Mouse (Mus musculus) left cerebral cortex, postnatal 36 days (tissue): ENCODE data around the gene Atp6v1g2. TPM values are rescaled to one million over a fixed set of nuclear protein-coding genes. Genes with fewer than 3 reads are reported as not detected.

ENCODE experiments used
- DNase-seq, 2 experiments: peaks; one replicate each; pipeline ENCODE4 v3.0.0; 2021 to 2022; ENCODE audit warnings: low spot score in 2 of 2, mixed read lengths in 1 of 2
- intact Hi-C: fragments of 180-260 bp; cut with DNase I; formaldehyde crosslinking; loops from one replicate; pipeline ENCODE4 v1.15.1; 2025
- total RNA-seq, 2 experiments: library from RNA; stranded (reverse); gene quantifications; 2 replicates each; pipeline ENCODE4 v1.2.3; 2021

The Atp6v1g2 gene
- total RNA-seq, 2 experiments from 2014 or later = 514 to 593 TPM

DNA sequence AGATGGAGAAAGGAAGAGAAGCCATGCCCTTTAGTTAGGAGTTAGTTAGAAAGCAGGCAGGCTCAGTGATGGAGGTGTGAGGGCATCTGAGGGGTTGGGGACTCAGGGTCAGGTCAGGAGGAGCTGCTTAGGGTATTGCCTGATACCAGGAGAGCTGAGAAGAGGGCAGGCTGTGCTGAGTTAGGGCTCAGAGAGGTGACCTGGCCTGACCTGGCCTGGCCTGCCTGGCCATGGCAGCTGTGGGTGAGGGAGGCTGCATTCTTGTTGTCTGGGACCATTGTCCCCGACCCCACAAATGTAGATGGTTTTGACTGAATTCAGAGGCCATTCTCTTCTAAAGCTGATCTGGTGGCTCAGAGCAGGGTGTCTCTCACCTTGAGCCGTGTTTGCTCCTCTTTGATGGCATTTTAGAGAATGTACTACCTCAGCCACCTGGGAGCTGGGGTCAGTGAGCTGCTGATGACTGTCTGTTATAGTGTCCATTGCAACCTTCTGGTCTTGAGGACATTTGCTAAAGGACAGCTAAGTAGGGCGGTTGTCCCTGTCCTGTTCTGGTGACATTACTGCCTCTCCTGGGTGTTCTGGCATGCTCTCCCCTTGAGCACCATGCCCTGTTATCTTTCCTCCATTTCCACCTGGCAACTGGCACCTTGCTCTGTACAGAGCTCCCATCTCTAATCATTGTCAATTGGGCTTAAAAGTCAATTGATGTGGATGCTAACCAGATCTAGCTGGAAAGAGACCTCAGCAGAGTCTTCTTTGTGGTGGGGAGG lies 17.1 kb downstream of the Atp6v1g2 start:
- no peak for DNase-seq

DNA sequence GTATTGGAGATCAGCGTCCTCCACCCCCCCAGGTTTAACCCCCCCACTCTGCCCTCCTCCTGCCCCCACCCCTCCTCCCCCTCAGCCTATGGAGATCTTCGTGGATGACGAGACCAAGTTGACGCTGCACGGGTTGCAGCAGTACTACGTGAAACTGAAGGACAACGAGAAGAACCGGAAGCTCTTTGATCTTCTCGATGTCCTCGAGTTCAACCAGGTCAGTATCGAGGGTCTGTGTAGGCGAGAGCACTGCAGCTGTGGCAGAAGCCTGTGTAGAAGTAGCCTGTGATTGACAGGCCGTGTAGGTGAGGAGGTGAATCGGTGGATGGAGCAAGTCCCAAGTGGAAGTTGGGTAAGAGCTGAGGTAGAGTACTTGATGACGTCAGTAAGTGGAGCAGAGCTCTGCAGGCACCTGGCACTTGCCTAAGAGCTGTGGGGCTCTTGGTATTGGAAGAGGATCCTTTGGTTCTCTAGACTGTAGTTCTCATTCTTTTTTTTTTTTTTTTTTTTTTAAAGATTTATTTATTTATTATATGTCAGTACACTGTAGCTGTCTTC lies 17.8 kb downstream of the Atp6v1g2 start:
- DNase-seq = no peak
- intact Hi-C loops = no loop called here

More for the DNA sequence above, 17.1 kb downstream of the Atp6v1g2 start:
- intact Hi-C loops = no loop called here

DNA sequence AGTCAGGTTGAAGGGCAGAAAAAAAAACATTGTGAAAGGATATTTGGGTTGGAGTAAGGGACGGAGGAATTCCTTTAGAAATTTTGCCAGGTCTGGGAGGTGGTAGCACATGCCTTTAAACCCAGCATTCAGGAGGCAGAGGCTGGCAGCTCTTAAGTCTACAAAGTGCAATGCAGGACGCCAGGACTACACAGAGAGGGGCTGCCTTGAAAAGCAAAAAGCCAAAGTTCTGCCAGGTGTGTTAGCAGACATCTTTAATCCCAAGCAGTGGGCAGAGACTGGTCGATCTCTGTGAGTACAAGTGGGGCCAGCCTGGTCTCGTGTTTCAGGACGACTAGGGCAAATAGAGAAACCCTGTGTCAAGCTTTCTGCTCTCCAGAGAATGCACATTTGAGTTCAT lies 18.5 kb downstream of the Atp6v1g2 start:
- DNase-seq = no peak
- intact Hi-C loops = no loop called here

DNA sequence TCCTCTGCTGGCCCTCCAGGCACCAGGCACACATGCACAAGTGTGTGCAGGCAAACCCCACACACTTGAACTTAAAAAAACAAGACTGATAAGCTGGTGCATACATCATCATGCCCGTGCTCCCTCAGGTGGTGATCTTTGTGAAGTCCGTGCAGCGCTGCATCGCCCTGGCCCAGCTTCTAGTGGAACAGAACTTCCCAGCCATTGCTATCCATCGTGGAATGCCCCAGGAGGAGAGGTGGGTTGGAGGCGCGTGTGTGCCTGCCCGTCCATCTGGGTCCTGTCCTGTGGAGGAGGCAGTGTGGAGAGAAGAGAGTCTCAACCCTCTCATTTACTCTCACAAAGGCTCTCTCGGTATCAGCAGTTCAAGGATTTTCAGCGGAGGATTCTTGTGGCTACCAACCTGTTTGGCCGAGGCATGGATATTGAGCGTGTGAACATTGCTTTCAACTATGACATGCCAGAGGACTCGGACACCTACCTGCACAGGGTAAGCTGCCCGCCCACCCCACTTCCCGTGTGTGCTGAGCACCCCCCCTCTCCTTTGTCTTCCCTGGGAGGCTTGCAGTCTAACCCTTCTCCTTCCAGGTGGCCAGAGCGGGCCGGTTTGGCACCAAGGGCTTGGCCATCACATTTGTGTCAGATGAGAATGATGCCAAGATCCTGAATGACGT lies 19.3 kb downstream of the Atp6v1g2 start:
- intact Hi-C loops = no loop called here
- no peak for DNase-seq

DNA sequence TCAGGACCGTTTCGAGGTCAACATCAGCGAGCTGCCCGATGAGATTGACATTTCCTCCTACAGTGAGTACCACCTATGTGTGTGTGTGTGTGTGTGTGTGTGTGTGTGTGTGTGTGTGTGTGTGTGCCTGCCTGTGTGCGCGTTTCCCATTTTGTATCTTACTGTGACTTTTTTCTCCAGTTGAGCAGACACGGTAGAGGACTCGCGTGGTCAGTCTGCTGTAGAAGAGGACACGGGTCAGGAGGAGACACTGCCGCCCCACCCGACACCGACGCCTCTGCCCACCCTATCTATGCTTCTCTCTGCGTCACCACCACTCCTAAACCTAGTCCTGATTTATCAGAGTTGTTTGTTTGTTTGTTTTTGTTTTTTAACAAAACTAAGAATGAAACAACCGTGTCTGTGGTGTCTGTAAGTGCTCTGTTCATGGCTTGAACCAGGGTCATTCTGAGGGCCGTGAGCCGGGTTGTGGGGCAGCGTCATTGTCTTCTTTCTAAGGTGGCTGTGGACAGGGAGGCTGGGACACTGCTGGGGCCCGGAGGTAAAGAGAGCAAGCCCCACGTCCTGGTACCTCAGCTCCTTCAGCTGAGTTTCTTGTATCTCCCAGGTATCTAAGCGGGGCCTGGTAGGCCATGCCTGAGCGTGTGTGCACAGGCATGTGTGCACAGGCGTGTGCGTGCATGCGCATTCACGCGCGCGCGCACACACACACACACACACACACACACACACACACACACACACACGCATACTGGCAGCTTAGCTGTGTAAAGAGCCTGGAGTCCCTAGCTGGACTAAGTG lies 20.0 kb downstream of the Atp6v1g2 start:
- intact Hi-C loops = no loop called here
- DNase-seq = no peak

DNA sequence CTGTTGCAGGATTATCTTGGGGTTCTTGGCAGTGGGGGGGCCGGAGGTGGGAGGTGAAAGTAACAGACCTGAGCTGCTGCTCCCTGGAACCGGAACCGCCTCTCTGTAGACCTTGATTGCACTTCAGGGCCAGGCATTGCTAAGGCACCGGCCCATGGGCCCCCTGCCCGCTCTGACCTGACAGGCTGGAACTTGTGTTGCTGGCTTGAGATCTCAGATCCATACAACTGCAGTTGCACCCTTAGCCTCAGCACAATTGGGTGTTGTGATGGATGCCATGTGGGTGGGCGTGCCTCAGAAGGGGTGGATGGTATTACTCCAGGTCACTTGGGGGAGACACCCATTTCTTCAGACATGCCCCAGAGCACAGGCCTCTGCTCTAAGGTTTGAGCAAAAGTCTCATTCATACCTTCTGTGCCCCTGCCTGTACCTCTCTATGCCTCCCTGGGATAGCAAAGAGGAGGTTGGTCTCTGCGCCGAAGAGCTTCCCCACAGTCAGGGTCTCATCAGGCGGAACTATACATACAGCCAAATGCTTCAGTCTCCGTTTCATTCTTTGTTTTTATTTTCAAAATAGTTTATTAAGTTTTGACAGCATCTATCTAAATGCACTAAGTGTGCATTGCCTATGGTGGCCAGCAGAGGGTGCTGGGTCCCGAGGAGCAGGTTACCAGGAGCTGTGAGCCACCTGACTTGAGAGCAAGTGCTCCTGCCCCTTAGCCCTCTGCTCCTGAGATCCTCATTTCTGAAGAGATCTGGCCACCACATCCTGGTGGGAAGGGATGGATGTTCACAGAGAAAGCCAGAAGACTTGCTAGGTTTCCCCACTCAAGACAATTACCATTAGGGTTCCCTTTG lies 21.0 kb downstream of the Atp6v1g2 start:
- intact Hi-C loops = loop anchor here (5.0 kb wide), 1 partner anchor 48 kb away; no protein-coding TSS in a partner anchor
- DNase-seq = no peak

DNA sequence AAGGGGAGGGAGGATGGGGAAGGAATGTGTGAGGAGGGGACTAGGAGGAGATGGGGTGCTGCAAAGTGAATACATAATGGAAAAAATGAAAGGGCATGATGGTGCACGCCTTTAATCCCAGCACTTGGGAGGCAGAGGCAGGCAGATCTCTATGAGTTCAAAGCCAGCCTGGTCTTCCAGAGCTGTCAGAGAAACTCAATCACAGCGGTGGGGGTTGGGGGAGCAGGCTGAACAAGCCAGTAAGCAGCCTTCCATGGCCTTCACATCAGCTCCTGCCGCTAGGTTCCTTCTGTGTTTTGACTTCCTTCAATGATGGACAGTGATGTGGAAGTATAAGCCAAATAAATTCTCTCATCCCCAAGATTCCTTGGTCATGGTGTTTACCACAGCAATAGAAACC lies 21.8 kb downstream of the Atp6v1g2 start:
- intact Hi-C loops = loop anchor here (5.0 kb wide), 1 partner anchor 47 kb away; no protein-coding TSS in a partner anchor
- DNase-seq = no peak

DNA sequence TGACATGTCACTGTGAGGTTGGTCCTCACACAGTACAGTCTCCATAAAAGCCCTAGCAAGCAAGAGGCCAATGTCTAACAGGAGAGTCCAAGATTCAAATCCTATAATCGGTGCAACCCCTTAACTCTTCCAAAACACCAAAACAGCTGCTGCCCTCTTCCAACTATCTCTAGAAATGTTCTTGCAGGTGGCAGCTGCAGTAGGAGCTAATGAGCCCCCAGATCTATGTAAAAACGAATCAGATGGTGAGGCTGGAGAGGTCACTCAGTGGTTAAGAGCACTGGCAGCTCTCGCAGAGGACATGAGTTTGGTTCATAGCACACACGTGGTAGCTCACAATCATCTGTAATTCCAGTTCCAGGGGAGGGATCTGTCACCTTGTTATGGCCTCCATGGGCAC lies 22.2 kb downstream of the Atp6v1g2 start:
- DNase-seq = no peak
- intact Hi-C loops = loop anchor here (5.0 kb wide), 1 partner anchor 47 kb away; no protein-coding TSS in a partner anchor

DNA sequence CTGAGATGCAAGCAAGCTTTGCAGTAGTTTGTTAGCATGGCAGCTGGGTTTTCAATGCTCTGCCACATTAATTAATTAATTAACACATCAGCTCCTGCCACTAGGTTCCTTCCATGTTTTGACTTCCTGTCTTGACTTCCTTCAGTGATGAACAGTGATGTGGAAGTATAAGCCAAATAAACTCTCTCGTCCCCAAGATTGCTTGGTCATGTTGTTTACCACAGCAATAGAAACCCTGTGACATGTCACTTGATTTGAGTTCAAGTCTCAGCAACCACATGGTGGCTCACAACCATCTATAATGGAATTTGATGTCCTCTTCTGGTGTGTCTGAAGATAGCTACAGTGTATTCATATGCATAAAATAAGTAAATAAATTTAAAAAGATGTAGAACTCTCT lies 23.9 kb downstream of the Atp6v1g2 start:
- DNase-seq = no peak
- intact Hi-C loops = loop anchor here (5.0 kb wide), 1 partner anchor 45 kb away; no protein-coding TSS in a partner anchor

DNA sequence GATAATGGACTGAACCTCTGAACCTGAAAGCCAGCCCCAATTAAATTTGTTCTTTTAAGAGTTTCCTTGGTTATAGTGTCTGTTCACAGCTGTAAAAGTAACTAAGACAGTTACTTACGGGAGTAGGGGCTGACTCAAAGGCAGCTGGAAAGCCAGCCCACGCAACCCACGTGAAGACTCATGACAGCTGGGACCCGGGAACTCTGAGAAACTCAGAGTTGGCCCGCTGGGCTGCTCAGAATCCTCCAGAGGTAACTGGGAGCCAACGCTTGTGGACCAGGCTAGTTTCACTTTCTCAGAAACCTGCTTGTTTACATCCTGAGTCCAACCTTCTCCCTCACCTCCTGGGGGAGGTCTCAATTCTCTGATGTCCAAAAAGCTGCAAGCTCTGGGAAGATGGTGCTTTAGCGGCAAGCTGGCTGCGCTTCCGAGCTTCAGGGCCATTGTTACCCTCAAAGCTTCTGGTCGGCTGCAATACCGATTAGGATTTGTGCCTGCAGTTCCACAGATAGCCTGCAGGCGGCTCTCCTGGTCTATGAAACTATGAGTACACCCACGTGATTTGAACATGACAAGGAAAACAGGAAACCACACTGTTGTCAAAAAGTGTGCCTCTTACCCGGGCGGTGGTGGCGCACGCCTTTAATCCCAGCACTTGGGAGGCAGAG lies 24.5 kb downstream of the Atp6v1g2 start:
- intact Hi-C loops = loop anchor here (1.0 to 5.0 kb wide), 2 partner anchors 16 to 44 kb away; no protein-coding TSS in a partner anchor
- peak; percentile 85 to 91 for DNase-seq

DNA sequence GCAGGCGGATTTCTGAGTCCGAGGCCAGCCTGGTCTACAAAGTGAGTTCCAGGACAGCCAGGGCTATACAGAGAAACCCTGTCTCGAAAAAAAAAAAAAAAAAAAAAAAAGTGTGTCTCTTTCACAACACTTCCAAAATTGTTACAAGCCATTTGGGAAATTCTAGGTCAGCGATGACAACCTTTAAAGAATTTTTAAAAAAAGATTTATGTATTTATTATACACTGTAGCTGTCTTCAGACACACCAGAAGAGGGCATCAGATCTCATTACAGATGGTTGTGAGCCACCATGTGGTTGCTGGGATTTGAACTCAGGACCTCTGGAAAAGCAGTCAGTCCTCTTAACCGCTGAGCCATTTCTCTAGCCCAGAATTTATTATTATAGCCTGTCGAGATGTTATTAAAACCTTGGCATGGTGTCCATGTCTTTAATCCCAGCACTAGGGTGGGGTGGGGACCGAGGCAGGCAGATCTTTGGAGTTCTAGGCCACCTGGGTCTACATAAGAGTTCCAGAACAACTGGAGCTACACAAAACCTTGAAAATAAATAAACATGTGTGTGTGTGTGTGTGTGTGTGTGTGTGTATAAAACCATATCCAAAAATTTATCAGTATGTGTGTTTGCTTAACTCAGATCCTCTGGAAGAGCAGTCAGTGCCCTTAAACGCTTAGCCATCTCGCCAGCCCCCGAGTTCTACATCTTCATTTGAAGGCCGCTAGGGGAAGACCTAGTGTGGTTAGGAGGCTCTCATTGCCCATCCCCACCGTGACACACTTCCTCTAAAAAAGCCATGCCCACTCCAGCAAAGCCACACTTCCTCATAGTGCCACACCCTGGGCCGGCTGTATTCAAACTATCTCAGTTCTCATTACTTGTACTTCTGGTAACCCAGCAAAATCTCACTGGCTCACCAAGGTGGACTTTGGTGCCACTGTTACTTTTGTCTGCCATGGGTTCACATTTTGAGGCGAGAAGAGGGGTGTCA lies 25.3 kb downstream of the Atp6v1g2 start:
- DNase-seq = no peak
- intact Hi-C loops = loop anchor here (1.0 to 5.0 kb wide), 2 partner anchors 16 to 44 kb away; no protein-coding TSS in a partner anchor

DNA sequence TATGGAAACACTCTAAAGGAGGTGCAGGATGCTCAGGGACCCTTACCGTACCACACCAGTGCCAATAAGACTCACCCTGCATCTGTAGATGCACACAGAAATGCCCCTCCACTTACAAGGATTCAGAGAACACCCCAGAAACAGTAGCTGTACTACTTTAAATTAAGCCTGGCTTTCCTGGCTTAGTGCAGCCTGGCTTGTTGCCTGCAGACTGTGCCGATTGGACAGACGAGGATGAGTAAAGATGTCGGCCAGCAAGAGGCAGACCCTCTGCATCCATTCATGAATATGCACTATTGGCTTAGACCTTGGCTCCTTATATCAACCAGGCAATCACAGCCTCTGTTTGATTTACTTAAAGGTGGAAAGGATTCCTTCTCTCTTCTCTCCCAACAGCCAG lies 26.2 kb downstream of the Atp6v1g2 start:
- intact Hi-C loops = loop anchor here (5.0 to 10.0 kb wide), 2 partner anchors 43 to 85 kb away; partner anchors contain the start of gene H2-Q2
- no peak for DNase-seq

DNA sequence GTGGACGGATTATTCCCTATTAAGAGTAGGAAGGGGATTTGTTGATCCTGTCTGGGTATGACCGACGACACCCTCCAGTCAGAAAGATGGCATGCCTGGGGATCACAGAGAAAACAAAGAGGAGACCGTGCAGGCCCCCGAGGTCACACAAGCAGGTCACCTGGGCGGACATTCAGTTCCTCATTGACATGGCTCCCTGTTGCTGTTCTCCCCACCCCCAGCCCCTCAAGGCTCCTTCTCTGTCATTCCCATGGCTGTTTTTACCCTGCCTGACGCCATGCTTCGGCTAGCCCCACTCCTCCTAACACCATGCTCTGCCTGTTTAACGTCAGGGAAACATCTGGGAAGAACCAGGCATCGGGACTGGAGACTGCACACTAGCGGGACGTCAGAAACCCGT lies 28.2 kb downstream of the Atp6v1g2 start:
- no peak for DNase-seq
- intact Hi-C loops = loop anchor here (2.0 to 10.0 kb wide), 2 partner anchors 83 to 1261 kb away; partner anchors contain the start of genes H2-K1 and H2-Q2

DNA sequence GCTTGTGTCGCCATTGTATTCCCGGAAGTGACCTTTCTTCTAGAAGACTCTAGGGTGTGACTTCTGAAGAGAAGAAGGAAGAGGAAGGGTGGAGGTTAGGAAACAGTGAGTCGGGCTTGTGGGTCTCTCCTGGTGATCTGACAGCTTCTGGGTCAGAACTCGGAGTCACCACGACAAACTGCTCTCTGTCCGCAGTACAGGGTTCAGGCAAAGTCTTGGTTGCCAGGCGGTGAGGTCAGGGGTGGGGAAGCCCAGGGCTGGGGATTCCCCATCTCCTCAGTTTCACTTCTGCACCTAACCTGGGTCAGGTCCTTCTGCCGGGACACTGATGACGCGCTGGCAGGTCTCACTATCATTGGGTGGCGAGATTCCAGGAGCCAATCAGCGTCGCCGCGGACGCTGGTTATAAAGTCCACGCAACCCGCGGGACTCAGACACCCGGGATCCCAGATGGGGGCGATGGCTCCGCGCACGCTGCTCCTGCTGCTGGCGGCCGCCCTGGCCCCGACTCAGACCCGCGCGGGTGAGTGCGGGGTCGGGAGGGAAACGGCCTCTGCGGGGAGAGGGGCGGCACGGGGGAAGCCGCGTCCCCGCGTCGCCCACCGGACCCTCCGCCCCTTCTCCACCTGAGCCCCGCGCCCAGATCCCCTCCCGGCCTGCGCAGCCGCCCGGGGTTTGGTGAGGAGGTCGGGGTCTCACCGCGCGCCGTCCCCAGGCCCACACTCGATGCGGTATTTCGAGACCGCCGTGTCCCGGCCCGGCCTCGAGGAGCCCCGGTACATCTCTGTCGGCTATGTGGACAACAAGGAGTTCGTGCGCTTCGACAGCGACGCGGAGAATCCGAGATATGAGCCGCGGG lies 29.4 kb downstream of the Atp6v1g2 start, which contains the start of gene H2-D1:
Gene H2-D1, plus strand, starts transcription at position 67 of the 859 bp plus-strand sequence.
- peak; percentile 92 to 94 for DNase-seq
- intact Hi-C loops = loop anchor here (2.0 to 10.0 kb wide), 2 partner anchors 82 to 1262 kb away; partner anchors contain the start of genes H2-K1 and H2-Q2

DNA sequence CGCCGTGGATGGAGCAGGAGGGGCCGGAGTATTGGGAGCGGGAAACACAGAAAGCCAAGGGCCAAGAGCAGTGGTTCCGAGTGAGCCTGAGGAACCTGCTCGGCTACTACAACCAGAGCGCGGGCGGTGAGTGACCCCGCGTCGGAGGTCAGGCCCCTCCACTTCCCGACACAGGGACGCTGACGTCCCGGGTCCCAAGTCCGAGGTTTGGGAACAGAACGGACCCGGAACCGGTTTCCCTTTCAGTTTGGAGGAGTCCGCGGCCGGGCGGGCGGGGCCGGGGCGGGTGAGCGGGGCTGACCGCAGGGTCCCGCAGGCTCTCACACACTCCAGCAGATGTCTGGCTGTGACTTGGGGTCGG lies 30.0 kb downstream of the Atp6v1g2 start:
- DNase-seq = no peak
- intact Hi-C loops = loop anchor here (2.0 to 10.0 kb wide), 2 partner anchors 81 to 1263 kb away; partner anchors contain the start of genes H2-K1 and H2-Q2
